Mouse (Mus musculus) mesoderm, embryonic 11.5 days (tissue): ENCODE results near the gene Ntrk1.
"Not testable (repeated sequence)": the region's sequence is repeated elsewhere in the genome, so short reads cannot be mapped to it uniquely, and the experiment has no call there.

Source experiments
- DNase-seq: peaks from one replicate; pipeline ENCODE4 v3.0.0-alpha.2; 2012; ENCODE audit warnings: low read depth, low spot score

The Ntrk1 gene

DNA sequence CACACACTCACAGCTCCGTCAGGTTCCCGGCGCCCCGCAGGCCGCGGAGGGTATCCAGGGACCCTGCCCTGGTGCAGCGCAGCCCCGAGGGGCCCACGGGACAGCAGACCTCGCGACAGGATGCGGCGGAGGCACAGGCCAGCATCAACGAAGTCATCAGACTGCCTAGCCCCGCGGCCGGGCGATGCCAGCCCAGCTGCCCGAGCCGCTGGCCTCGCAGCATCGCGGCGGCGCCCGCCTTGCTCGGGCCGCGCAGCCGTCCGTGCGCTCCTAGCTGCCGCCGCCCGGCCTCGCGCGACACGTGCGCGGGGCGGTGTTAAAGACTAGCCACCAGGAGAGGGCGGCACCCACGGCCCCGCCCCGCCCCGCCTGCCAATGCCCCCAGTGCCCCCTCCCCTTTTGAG, at the start of gene Ntrk1:
Gene Ntrk1, minus strand, starts transcription at position 241 of the 404 bp plus-strand sequence.
- no peak for DNase-seq

DNA sequence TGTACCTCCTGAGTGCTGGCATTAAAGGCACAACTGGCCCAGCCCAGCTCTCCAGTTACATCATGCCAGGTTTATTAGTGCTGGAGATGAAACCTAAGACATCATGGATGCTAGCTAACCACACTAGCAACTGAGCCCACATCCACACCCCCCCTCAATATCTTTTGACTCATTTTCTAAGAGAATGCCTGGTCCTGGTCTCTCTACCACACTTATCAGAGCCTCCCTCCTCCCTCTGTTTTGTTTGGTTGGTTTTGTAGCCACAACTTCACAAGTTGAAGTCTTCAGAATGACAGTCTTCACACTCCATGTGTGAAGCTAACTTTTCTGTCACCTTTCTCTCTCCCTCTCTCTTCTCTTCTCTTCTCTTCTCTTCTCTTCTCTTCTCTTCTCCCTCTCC, 45.9 kb upstream of the Ntrk1 start:
- DNase-seq = no peak

DNA sequence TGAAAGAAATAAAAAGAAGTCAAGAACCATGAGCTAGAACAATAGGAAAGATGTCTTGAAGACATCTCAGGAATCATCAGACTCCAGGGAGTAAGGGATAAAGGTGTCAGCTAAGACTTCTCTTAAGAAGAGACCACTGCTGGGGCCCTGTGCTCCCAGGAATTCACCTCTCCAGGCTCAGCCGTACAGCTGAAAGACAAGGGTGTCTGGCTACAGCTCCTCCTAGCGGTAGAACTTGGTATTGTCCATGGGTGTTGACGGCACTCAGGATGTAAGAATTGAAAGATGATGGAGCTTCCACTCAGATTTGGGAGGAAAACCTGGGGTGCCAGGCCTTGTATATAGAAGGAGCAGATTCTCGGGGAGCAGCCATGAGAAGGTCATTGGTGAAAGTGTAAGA, 43.7 kb upstream of the Ntrk1 start:
- peak; percentile 85 for DNase-seq

DNA sequence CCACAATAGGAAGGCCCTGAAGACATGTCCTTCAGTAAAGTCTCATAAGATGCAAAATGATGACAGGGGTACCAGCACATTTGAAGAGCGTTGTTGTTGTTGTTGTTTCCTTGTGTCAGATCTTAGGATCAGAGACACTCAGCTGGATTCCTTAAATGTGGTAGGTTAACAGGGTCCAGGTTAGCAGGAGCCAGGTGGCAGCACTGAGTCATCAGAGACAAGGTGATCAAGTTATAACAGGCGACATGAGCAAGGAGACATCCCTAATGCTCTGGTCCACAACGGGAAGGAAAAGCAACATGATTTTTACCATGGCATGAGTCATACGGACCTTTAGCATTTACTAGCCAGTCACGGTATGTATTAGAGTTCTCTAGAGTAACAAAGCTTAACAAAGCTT, 38.5 kb upstream of the Ntrk1 start:
- no peak for DNase-seq

DNA sequence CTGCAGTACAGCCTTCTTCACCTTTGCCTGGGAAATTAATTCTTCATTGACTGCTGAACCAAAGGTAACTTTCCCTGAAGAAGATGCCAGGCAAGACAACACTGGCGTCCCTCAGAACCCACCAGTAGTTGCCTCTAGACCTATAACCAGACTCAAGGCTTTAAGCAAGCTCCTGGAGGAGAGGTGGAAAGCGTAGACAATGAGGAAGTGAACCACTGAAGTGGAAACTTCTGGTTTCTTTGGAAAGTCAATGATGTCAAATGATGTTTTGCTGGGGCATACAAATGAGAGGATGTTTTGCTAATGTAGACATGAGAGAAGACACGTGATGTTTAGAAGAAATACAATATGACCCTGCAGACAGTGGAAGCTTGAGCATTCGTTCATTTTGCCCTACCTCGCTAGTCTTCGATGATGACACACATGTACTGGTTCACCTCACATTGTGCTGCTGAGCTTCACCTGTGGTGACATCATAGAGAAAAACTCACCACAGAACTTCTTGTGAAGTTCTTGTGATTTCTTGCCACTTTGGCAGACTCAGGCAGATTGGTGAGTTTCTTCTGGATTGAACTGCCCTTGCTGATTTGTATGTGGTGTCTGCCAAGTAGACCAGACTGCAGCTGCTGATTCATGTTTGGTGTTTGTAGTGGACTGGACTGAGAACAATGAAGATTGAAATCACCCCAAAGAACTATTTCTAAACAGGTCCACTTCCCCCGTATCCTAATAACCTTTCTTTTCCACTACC, 37.3 kb upstream of the Ntrk1 start:
- no peak for DNase-seq

DNA sequence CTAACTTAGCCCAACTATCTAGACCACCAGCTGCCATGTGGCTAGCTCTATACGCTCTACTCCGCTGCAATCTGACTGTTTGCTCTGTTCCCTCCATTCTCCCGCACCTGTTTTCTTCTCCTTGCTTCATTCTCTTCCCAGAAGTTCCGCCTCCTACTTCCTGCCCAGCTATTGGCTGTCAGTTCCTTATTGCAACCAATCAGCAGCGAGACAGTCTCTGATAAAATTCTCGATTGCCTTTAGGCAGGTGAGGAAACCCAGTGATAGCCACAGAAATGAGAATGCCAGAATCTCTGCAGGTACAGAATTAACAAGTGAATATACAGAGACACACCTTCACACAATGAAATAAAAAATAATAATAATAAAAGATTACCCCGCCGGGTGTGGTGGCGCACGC, 34.1 kb upstream of the Ntrk1 start:
- DNase-seq = no peak

DNA sequence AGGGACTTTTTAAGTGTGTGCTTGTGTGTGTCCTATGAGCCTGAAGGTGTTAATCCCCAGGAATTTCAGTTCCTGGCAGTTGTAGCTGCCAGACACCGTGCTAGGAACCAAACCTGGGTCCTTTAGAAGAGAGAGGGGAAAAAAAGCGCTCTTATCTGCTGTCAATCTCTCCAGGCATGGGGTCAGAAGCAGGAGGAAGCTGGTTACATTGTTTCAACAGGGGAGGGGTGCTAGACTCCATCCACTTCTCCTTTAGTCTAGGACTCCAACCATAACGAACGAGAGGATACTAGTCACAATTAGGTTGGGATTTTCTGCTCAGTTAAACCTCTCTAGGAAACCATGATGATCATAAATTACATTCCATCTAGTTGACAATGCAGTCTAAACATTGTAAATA, 33.5 kb upstream of the Ntrk1 start:
- no peak for DNase-seq

- DNase-seq = not testable (repeated sequence)
Observed at GRCm38 (mm10) chr3:87824206-87824605, 29.2 kb upstream of the Ntrk1 start, which contains the start of gene Pear1. Gene Pear1 (minus strand): TSS chr3:87824306.

DNA sequence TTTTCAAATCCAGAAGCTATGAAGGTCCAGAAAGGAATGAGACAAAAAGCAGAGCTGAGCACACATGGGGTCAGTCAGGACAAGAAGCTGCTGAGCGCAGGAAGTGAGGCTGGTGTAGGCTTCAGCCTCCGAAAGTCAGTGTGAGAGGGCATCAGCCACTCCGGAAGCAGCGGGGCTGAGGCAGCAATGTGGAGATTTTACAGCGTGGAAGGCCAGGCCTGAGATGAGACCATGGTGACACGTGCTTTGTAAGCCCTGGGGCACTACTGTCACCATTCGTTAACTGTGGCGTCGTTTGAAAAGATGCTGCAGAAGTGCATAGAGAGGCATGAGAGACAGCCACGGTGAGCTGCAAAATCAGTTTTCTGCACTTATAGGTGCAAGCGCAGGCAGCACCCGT, 23.3 kb upstream of the Ntrk1 start:
- no peak for DNase-seq

GRCm38 (mm10) chr3:87816646-87817093, 21.7 kb upstream of the Ntrk1 start:
- DNase-seq = peak; percentile 88

DNA sequence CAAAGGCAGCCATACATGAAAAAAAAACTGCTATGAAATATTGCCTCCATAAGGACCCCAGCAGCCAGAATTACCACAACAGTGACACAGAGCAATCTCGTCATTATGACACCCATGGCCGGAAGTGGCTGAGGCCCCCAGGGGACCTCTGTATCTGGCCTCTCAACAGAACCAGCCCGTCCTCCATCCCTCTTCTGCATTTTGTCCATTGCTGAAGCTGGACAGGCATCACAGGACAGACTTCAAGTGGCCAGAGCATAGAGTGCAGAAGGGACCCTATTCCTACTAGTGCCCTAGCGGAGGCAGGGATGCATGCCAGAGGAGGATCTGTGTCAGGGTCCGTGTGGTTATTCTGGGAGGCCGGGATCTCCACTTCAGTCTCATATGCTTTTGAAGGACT, 21.2 kb upstream of the Ntrk1 start:
- no peak for DNase-seq

GRCm38 (mm10) chr3:87812873-87813272, 17.9 kb upstream of the Ntrk1 start:
- DNase-seq = no peak

- no peak for DNase-seq
Observed at GRCm38 (mm10) chr3:87812413-87812812, 17.5 kb upstream of the Ntrk1 start.

DNA sequence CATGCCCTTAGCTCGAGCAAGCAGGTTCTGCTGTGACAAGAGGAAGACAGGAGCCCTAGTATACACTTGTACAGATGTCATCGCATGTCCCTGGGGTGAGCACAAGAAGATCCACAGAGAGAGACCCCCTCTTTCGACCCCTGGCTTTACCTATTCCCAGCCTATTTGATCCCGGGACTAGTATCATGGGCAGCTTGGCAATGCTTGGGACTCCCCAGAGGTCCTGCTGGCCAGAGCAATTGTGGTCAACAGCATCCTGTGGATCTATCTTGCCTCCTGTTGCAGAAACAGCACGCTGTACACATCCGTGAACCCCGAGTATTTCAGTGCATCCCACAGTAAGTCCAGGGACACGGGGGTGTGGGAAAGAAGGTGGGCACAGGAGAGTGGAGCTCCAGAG, 16.3 kb upstream of the Ntrk1 start:
- DNase-seq = no peak

GRCm38 (mm10) chr3:87809322-87809962, 14.5 kb upstream of the Ntrk1 start:
- DNase-seq = no peak

DNA sequence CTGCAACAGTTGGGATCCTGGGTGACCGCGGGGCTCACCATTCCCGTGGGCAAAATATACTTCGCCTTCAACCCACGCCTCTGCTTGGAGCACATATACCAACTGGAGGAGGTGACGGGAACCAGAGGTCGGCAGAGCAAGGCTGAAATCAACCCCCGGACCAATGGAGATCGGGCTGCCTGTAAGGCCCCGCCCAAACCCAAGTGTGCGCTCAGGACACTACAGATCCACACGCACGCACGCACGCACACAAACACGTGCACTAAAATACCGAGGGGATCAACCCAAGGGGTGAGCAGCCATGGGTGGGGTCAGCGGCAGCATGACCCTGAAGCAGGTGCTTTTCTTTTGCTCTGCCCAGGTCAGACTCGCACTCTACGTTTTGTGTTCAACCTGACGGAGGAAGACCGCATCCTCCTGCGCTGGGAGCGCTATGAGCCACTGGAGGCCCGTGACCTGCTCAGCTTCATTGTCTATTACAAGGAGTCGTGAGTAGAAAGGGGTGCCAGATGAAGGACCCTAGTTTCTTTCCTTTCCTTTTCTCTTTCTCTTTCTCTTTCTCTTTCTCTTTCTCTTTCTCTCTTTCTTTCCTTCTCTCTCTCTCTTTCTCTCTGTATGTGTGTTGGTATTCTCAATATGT, 9.2 kb upstream of the Ntrk1 start:
- no peak for DNase-seq

DNA sequence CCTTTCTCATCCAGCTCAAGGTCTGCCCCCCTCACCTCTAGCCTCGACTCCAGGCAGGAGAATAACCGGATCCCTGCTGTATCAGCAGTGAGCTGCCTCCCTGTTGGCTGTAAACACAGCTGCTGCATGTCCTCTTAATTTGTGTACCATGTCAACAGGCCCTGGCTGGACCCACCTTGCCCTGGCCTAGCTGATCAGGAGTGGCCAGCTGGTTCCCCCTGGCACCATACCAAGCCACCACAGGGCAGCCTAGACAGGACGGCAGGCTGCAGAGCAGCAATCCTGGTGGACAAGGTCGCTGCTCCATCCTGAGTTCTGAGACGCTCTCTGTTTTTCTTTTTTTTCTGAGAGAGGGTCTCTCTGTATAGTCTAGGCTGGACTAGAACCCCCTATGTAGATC, 6.7 kb upstream of the Ntrk1 start:
- DNase-seq = no peak

- DNase-seq = no peak
Observed at GRCm38 (mm10) chr3:87796736-87797334, 1.9 kb upstream of the Ntrk1 start, which contains the start of gene Insrr. Gene Insrr (plus strand): TSS chr3:87796951.

GRCm38 (mm10) chr3:87795336-87796277, 645 bp upstream of the Ntrk1 start:
- peak; percentile 82 for DNase-seq

DNA sequence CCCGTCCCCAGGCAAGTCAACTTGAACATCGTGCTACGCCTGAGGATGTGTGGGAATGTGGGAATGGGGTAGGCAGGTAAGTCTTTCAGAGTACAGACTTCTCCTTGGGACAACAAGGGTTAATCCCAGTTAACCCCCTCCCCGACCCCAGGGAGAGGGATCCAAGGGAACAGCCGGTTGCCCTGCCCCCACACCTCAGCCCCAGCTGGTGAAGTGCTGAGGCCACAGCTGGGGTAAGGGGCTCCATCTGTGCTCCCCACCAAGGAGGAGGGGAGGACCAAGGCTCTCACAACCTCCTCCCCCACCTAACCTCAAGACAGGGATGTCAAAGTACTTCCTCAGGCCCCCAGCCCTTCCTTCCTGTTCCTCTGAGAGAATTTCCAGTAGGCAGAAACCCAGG, 5.2 kb downstream of the Ntrk1 start:
- DNase-seq = peak; percentile 44

DNA sequence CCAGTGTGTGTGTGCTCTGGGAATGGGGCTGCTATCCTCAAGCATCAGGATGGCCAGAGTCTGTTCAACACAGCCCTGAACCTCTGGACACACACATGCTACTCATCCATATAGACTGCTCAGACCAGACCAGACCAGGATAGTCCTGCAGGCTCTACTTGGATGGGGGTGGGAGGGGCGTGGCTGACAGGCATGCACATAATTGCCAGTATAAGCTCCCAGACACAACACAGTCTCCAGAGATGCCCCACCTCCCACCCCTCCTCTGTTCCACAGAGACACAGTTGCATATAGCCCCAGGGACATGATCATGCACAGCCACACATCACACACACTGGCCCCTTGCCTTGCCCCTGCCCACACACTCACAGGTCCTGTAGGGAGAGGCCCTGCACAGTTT, 5.7 kb downstream of the Ntrk1 start:
- DNase-seq = no peak
